In genomic region chr1:66938446-66938845, GRCm38 (mm10) we compare ENCODE assay signal across 30 mouse cellular contexts. TPM values are rescaled to one million over a fixed set of nuclear protein-coding genes. Genes with fewer than 3 reads are reported as not detected.
A peak's percentile ranks its signal among the peaks of the same experiment; 100 is the strongest.
DNase-seq lines count a peak whose midpoint lies in the region; ATAC-seq and TF ChIP-seq lines count a peak whose summit lies in the region.
"Had no signal": no experiment of that assay in that cellular context is flagged by ENCODE, and none has a peak within 500 bp of the region (broad histone marks: within the 10 kb centered on the region; RNA-seq: fewer than 3 reads in every experiment).

No protein-coding gene starts in this region.

- no peak overlapping the region for H3K4me3 ChIP-seq in heart, embryonic 12.5 days
- no peak overlapping the region for H3K4me3 ChIP-seq in heart, postnatal 0 days (ENCODE audit: low read depth, low read length)
- H3K4me3 ChIP-seq: forebrain, embryonic 13.5 days; hindbrain, embryonic 12.5 days; intestine, embryonic 15.5 days; limb, embryonic 13.5 days; lung, embryonic 15.5 days; midbrain, embryonic 10.5 days; midbrain, embryonic 15.5 days had no signal

- TF ChIP-seq CTCF in heart, postnatal 0 days (IDR thresholded peaks at IDR 0.05; ENCODE audit: low read depth) = no peak

- intact Hi-C loops in gastrocnemius, postnatal 36 days (cut with DNase I) = no loop called here
- intact Hi-C loops in heart, postnatal 14 days (cut with DNase I) = no loop called here

- H3K9me3 ChIP-seq in heart, embryonic 12.5 days (replicated peaks) = no peaks in the 10 kb centered on the region
- H3K9me3 ChIP-seq in heart, postnatal 0 days (replicated peaks; ENCODE audit: control insufficient read depth, low read length) = no peaks in the 10 kb centered on the region
- H3K9me3 ChIP-seq: forebrain, embryonic 13.5 days; hindbrain, embryonic 12.5 days; intestine, embryonic 15.5 days; limb, embryonic 13.5 days; lung, embryonic 15.5 days; midbrain, embryonic 10.5 days; midbrain, embryonic 15.5 days had no signal

- peak overlapping the region; percentile 38; the same call in 1 of the 2 replicates for H3K27ac ChIP-seq in heart, embryonic 12.5 days (ENCODE audit: poor library complexity, severe bottlenecking)
- H3K27ac ChIP-seq in heart, postnatal 0 days (ENCODE audit: low read depth) = 0 out of 2 replicates have a peak overlapping the region, but pooled peaks have one; percentile 57
- H3K27ac ChIP-seq: forebrain, embryonic 13.5 days; hindbrain, embryonic 12.5 days; hindbrain, postnatal 0 days; intestine, embryonic 15.5 days; limb, embryonic 13.5 days; lung, embryonic 15.5 days; midbrain, embryonic 10.5 days; midbrain, embryonic 15.5 days had no signal

- H3K4me1 ChIP-seq in heart, embryonic 12.5 days (replicated peaks) = peaks cover 21% of the 10 kb centered on the region
- H3K4me1 ChIP-seq in heart, postnatal 0 days (ENCODE audit: control insufficient read depth, insufficient read depth) = peaks cover 23% of the 10 kb centered on the region
- H3K4me1 ChIP-seq: forebrain, embryonic 13.5 days; hindbrain, embryonic 12.5 days; intestine, embryonic 15.5 days; lung, embryonic 15.5 days; midbrain, embryonic 10.5 days; midbrain, embryonic 15.5 days had no signal

- H3K9ac ChIP-seq in heart, embryonic 12.5 days = no peak overlapping the region
- no peak overlapping the region for H3K9ac ChIP-seq in heart, postnatal 0 days (replicated peaks; ENCODE audit: low read depth, low read length)
- H3K9ac ChIP-seq: forebrain, embryonic 13.5 days; hindbrain, embryonic 12.5 days; intestine, embryonic 15.5 days; limb, embryonic 13.5 days; lung, embryonic 15.5 days; midbrain, embryonic 15.5 days had no signal

- ATAC-seq in heart, embryonic 12.5 days (ENCODE audit: insufficient number of reproducible peaks, low FRiP score) = no peak
- ATAC-seq in heart, postnatal 0 days (ENCODE audit: insufficient read depth, low read depth) = no peak
- ATAC-seq: activated CD4-positive, CD25-positive, alpha-beta regulatory T cell, adult 4 months; forebrain, embryonic 13.5 days; hindbrain, postnatal 0 days; intestine, embryonic 15.5 days; midbrain, embryonic 15.5 days had no signal

- H3K4me2 ChIP-seq in heart, embryonic 12.5 days = no peak overlapping the region
- H3K4me2 ChIP-seq in heart, postnatal 0 days (ENCODE audit: low read depth, low read length) = no peak overlapping the region
- H3K4me2 ChIP-seq: forebrain, embryonic 13.5 days; hindbrain, embryonic 12.5 days; intestine, embryonic 15.5 days; limb, embryonic 13.5 days; liver, embryonic 11.5 days; lung, embryonic 15.5 days; midbrain, embryonic 15.5 days had no signal

- no peaks in the 10 kb centered on the region for H3K36me3 ChIP-seq in heart, embryonic 12.5 days
- no peaks in the 10 kb centered on the region for H3K36me3 ChIP-seq in heart, postnatal 0 days (replicated peaks; ENCODE audit: control insufficient read depth, insufficient read depth, low read length)
- H3K36me3 ChIP-seq: hindbrain, embryonic 12.5 days; intestine, embryonic 15.5 days; limb, embryonic 13.5 days; lung, embryonic 15.5 days; midbrain, embryonic 10.5 days; midbrain, embryonic 15.5 days had no signal

- 59% methylated on average over 1 of the region's 1 CpGs for WGBS in heart, embryonic 12.5 days
- 59% methylated on average over 1 of the region's 1 CpGs for whole genome bisulfite sequencing in heart, postnatal 0 days

- peak; percentile 63 for DNase-seq in gastrocnemius, adult 18-20 months (ENCODE audit: low spot score)
- no peak for DNase-seq in gastrocnemius, postnatal 36 days
- no peak for DNase-seq in heart, postnatal 14 days
- no peak for DNase-seq in heart, postnatal 0 days (ENCODE audit: low spot score)
- no peak for DNase-seq in heart, postnatal 4 days
- peak; percentile 76 for DNase-seq in skeletal muscle tissue, adult 2 months (ENCODE audit: low read depth, low spot score)
- DNase-seq: adrenal gland, adult 2 months; adrenal gland, postnatal 36 days; cerebellum, adult 2 months; cerebellum, postnatal 14 days; kidney, adult 8-10 months; kidney, postnatal 4 days; right cerebral cortex, postnatal 25 days; spleen, adult 18-20 months; thymus, postnatal 14 days had no signal

- no peak for TF ChIP-seq EP300 in heart, postnatal 0 days (IDR thresholded peaks at IDR 0.05; ENCODE audit: low read depth)

- H3K27me3 ChIP-seq in heart, embryonic 12.5 days (replicated peaks) = no peaks in the 10 kb centered on the region
- no peaks in the 10 kb centered on the region for H3K27me3 ChIP-seq in heart, postnatal 0 days (ENCODE audit: control insufficient read depth, insufficient read depth, low read length)
- H3K27me3 ChIP-seq: CH12.LX; forebrain, embryonic 13.5 days; hindbrain, embryonic 12.5 days; intestine, embryonic 15.5 days; limb, embryonic 13.5 days; lung, embryonic 15.5 days; midbrain, embryonic 15.5 days had no signal

RNA-seq across cellular contexts. Expression of gene Myl1, which starts 6.8 kb away (rescaled TPM):
- over 10,000 TPM; 17,981 to 19,696 TPM for total RNA-seq in gastrocnemius, adult 18-20 months (2021)
- total RNA-seq in gastrocnemius, postnatal 36 days (2021) = over 10,000 TPM; 25,842 to 31,394 TPM
- 492 and 517 TPM in 2 replicates for polyA plus RNA-seq in heart, embryonic 12.5 days (2016; fragmentation: Nextera tagmentation; extraction: Ambion mirVana)
- total RNA-seq in heart, postnatal 14 days (2021) = 10 to 100 TPM; 25.3 to 35.9 TPM
- total RNA-seq in heart, postnatal 0 days (2014; rRNA removed; ENCODE audit: low replicate concordance) = 128 and 160 TPM in 2 replicates
- polyA plus RNA-seq in heart, postnatal 0 days (2015; fragmentation: Nextera tagmentation; extraction: Ambion mirVana) = 388 and 459 TPM in 2 replicates
- total RNA-seq in heart, postnatal 4 days (2021) = 10 to 100 TPM; 35.0 to 75.2 TPM
- total RNA-seq: CH12.LX; ES-E14; megakaryocyte progenitor cell, adult 5-6 weeks; neutrophil, adult 5-6 weeks had no signal
- polyA plus RNA-seq: activated CD4-positive, CD25-positive, alpha-beta regulatory T cell, adult 4 months had no signal

Comparison
In these comparisons a context has a peak if more than half of its experiments do, and no peak if none do; other contexts are left out.
1. DNase-seq: peak in gastrocnemius, adult 18-20 months (single experiment) and skeletal muscle tissue, adult 2 months (single experiment); none in gastrocnemius, postnatal 36 days (0 of 2), heart, postnatal 14 days (0 of 2), heart, postnatal 0 days (single experiment) and heart, postnatal 4 days (single experiment).
2. RNA of gene Myl1, which starts 6.8 kb away (total RNA-seq): 25,842 to 31,394 TPM in gastrocnemius, postnatal 36 days and 17,981 to 19,696 TPM in gastrocnemius, adult 18-20 months; 128 to 160 TPM in heart, postnatal 0 days, 35.0 to 75.2 TPM in heart, postnatal 4 days and 25.3 to 35.9 TPM in heart, postnatal 14 days; every median in the first group is over 100 times any median in the second.